Mouse (Mus musculus): Measurements from ENCODE around the gene AV320801. TPM values are rescaled to one million over a fixed set of nuclear protein-coding genes. Genes with fewer than 3 reads are reported as not detected.
"Not testable (repeated sequence)": the region's sequence is repeated elsewhere in the genome, so short reads cannot be mapped to it uniquely, and the experiment has no call there.

Gene AV320801
- polyA plus RNA-seq (2012; rRNA removed) (not detected in 2 replicates), polyA plus RNA-seq (2014; fragmentation: Nextera tagmentation; extraction: Ambion mirVana) (not detected in 2 replicates)

GRCm38 (mm10) chrX:135494288-135494687 lies at the start of gene AV320801:
Gene AV320801, plus strand, starts transcription at chrX:135494588.
- H3K9ac ChIP-seq (ENCODE audit: low read depth, low read length, severe bottlenecking), result not testable (repeated sequence)

DNA sequence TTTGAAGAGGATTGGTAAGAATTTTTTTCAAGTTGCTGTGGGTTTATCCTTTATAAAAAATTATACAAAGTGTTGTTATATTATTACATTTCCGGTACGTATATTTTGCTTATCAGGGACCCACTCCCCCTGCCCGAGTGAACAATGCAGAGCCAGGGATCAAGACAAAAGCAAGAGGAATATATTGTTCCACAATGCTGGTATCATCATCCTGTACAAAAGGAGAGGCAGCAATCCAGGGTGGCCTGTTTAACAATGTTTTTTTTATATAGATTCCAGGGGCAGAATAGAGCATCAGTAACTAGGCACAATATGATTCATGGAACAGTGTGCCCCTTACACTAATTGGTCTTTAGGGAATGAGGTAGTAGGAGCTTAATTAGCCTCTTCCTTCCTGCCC lies 30.2 kb upstream of the AV320801 start:
- not testable (repeated sequence) for H3K27ac ChIP-seq (replicated peaks; ENCODE audit: low read depth, low read length); H3K4me3 ChIP-seq (replicated peaks; ENCODE audit: low read length); H3K27me3 ChIP-seq (ENCODE audit: control insufficient read depth, insufficient read depth, low read length); DNase-seq (ENCODE audit: low spot score); H3K9ac ChIP-seq (ENCODE audit: low read depth, low read length, severe bottlenecking); H3K36me3 ChIP-seq (ENCODE audit: control insufficient read depth, insufficient read depth, low read length); H3K4me1 ChIP-seq (ENCODE audit: control insufficient read depth, insufficient read depth, low read length); H3K9me3 ChIP-seq (ENCODE audit: control insufficient read depth, low read length); ATAC-seq (ENCODE audit: low FRiP score, low read depth); H3K4me2 ChIP-seq (replicated peaks; ENCODE audit: low read depth, low read length, severe bottlenecking)
- no CpG with 5 or more reads among the region's 3 CpGs for WGBS

More at GRCm38 (mm10) chrX:135494288-135494687, at the start of gene AV320801:
- H3K27me3 ChIP-seq (ENCODE audit: control insufficient read depth, insufficient read depth, low read length); H3K9me3 ChIP-seq (ENCODE audit: control insufficient read depth, low read length); DNase-seq (ENCODE audit: low spot score); H3K4me2 ChIP-seq (replicated peaks; ENCODE audit: low read depth, low read length, severe bottlenecking); H3K4me1 ChIP-seq (ENCODE audit: control insufficient read depth, insufficient read depth, low read length); H3K27ac ChIP-seq (replicated peaks; ENCODE audit: low read depth, low read length); H3K4me3 ChIP-seq (replicated peaks; ENCODE audit: low read length); ATAC-seq (ENCODE audit: low FRiP score, low read depth); H3K36me3 ChIP-seq (ENCODE audit: control insufficient read depth, insufficient read depth, low read length): not testable (repeated sequence)
- WGBS, result 100% methylated on average over 5 of the region's 14 CpGs

DNA sequence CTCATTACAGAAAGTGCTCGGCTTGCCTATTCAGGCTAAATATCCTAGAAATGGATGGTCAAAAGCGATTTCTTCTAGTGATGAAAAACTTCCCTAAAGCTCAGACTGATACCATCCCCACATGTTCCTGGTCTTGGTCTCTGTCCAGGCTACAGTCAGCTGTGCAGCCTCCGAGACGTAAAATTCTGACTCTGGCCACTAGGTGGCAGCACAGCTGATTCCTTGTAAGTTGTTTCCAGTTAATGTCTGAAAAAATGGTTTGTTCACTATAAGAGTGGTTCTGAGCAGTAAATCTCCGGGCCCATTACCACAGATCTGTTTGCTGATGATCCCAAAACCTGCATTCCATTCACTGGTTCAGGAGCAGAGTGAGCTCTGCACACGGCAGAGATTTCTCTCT lies 12.5 kb upstream of the AV320801 start:
- not testable (repeated sequence) for H3K27ac ChIP-seq (replicated peaks; ENCODE audit: low read depth, low read length); H3K36me3 ChIP-seq (ENCODE audit: control insufficient read depth, insufficient read depth, low read length); DNase-seq (ENCODE audit: low spot score); H3K9ac ChIP-seq (ENCODE audit: low read depth, low read length, severe bottlenecking); H3K4me1 ChIP-seq (ENCODE audit: control insufficient read depth, insufficient read depth, low read length); H3K4me2 ChIP-seq (replicated peaks; ENCODE audit: low read depth, low read length, severe bottlenecking); H3K27me3 ChIP-seq (ENCODE audit: control insufficient read depth, insufficient read depth, low read length); H3K4me3 ChIP-seq (replicated peaks; ENCODE audit: low read length); ATAC-seq (ENCODE audit: low FRiP score, low read depth); H3K9me3 ChIP-seq (ENCODE audit: control insufficient read depth, low read length)
- WGBS, result no CpG with 5 or more reads among the region's 6 CpGs

GRCm38 (mm10) chrX:135483183-135483582 lies 11.2 kb upstream of the AV320801 start:
- not testable (repeated sequence) for DNase-seq (ENCODE audit: low spot score); H3K27ac ChIP-seq (replicated peaks; ENCODE audit: low read depth, low read length); H3K4me3 ChIP-seq (replicated peaks; ENCODE audit: low read length); ATAC-seq (ENCODE audit: low FRiP score, low read depth); H3K27me3 ChIP-seq (ENCODE audit: control insufficient read depth, insufficient read depth, low read length); H3K9ac ChIP-seq (ENCODE audit: low read depth, low read length, severe bottlenecking); H3K9me3 ChIP-seq (ENCODE audit: control insufficient read depth, low read length); H3K4me2 ChIP-seq (replicated peaks; ENCODE audit: low read depth, low read length, severe bottlenecking); H3K4me1 ChIP-seq (ENCODE audit: control insufficient read depth, insufficient read depth, low read length); H3K36me3 ChIP-seq (ENCODE audit: control insufficient read depth, insufficient read depth, low read length)
- no CpG with 5 or more reads among the region's 3 CpGs for whole genome bisulfite sequencing

Other genes with a start within 250 kb of the AV320801 start
- gene Pramel3, start 192.3 kb upstream of the AV320801 start, polyA plus RNA-seq (2012; rRNA removed), result 0.01 TPM in 1 of 2 replicates, not detected in the other
- not detected in 2 replicates for gene Pramel3, start 192.3 kb upstream of the AV320801 start, polyA plus RNA-seq (2014; fragmentation: Nextera tagmentation; extraction: Ambion mirVana)
- gene Gm5128, start 121.3 kb upstream of the AV320801 start, polyA plus RNA-seq (2012; rRNA removed), result 0.03 TPM in 1 of 2 replicates, not detected in the other
- gene Gm5128, start 121.3 kb upstream of the AV320801 start, polyA plus RNA-seq (2014; fragmentation: Nextera tagmentation; extraction: Ambion mirVana), result not detected in 2 replicates
- 0.03 TPM in 1 of 2 replicates, not detected in the other for gene Gm7903, start 60.8 kb upstream of the AV320801 start, polyA plus RNA-seq (2012; rRNA removed)
- not detected in 2 replicates for gene Gm7903, start 60.8 kb upstream of the AV320801 start, polyA plus RNA-seq (2014; fragmentation: Nextera tagmentation; extraction: Ambion mirVana)
- 0.24 and 0.29 TPM in 2 replicates for gene Nxf7, start 104.2 kb downstream of the AV320801 start, polyA plus RNA-seq (2012; rRNA removed)
- gene Nxf7, start 104.2 kb downstream of the AV320801 start, polyA plus RNA-seq (2014; fragmentation: Nextera tagmentation; extraction: Ambion mirVana), result 0.34 TPM in 1 of 2 replicates, not detected in the other
- 0.25 and 0.61 TPM in 2 replicates for gene Prame, start 133.1 kb downstream of the AV320801 start, polyA plus RNA-seq (2012; rRNA removed)
- gene Prame, start 133.1 kb downstream of the AV320801 start, polyA plus RNA-seq (2014; fragmentation: Nextera tagmentation; extraction: Ambion mirVana), result 0.34 TPM in 1 of 2 replicates, not detected in the other
- gene Tcp11x2, start 199.2 kb downstream of the AV320801 start, polyA plus RNA-seq (2012; rRNA removed), result not detected in 2 replicates
- not detected in 2 replicates for gene Tcp11x2, start 199.2 kb downstream of the AV320801 start, polyA plus RNA-seq (2014; fragmentation: Nextera tagmentation; extraction: Ambion mirVana)
- gene Tmsb15a, start 230.7 kb downstream of the AV320801 start, polyA plus RNA-seq (2012; rRNA removed), result 0.50 and 2.0 TPM in 2 replicates
- gene Tmsb15a, start 230.7 kb downstream of the AV320801 start, polyA plus RNA-seq (2014; fragmentation: Nextera tagmentation; extraction: Ambion mirVana), result 2.0 and 2.1 TPM in 2 replicates
- 6.7 and 9.1 TPM in 2 replicates for gene Armcx5, start 248.1 kb downstream of the AV320801 start, polyA plus RNA-seq (2012; rRNA removed)
- 9.3 and 11.1 TPM in 2 replicates for gene Armcx5, start 248.1 kb downstream of the AV320801 start, polyA plus RNA-seq (2014; fragmentation: Nextera tagmentation; extraction: Ambion mirVana)
- gene Gprasp1, start 248.1 kb downstream of the AV320801 start, polyA plus RNA-seq (2012; rRNA removed), result 59.1 and 73.4 TPM in 2 replicates
- gene Gprasp1, start 248.1 kb downstream of the AV320801 start, polyA plus RNA-seq (2014; fragmentation: Nextera tagmentation; extraction: Ambion mirVana), result 52.0 and 61.2 TPM in 2 replicates

All from limb, embryonic 14.5 days (tissue).